Comparison of ENCODE assay signal across 8 mouse cellular contexts in the genomic region with DNA sequence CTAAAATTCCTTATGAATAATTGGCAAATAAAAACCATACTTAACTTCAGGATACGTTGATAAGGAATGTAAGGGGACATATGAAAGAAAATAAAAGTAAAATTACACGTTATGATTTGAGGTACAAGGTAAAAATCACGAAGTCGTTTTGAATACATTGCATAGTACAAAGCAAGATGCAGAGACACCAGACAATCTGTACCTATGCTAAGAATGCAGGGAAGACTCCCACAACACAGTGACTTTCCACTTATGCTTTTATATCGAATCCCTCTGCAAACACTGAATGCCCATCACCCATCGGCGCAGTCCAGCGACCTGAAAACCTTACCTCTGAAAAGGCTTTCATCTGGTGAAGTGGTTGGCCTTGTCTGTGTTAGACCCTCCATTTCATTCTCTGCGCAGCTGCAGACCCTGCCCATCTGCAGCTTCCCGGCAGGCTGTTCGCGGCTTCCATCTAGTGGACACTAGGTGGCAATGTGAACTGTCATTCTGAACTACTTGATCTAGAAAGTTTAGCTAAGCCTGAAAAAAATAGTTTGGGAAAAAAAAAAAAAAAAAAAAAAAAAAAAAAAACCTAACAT.
DNase-seq lines count a peak whose midpoint lies in the region; ATAC-seq and TF ChIP-seq lines count a peak whose summit lies in the region.

No protein-coding gene starts in this region.

- H3K9me3 ChIP-seq in embryonic facial prominence, embryonic 12.5 days: no peaks in the 10 kb centered on the region
- no peaks in the 10 kb centered on the region for H3K9me3 ChIP-seq in intestine, embryonic 14.5 days (ENCODE audit: control insufficient read depth, low read length)
- no peaks in the 10 kb centered on the region for H3K9me3 ChIP-seq in limb, embryonic 14.5 days (ENCODE audit: control insufficient read depth, low read length)

- WGBS in embryonic facial prominence, embryonic 12.5 days: 32% methylated on average over 12 of the region's 12 CpGs
- 28% methylated on average over 12 of the region's 12 CpGs for WGBS in intestine, embryonic 14.5 days
- WGBS in limb, embryonic 14.5 days: 35% methylated on average over 12 of the region's 12 CpGs

- H3K4me2 ChIP-seq in embryonic facial prominence, embryonic 12.5 days (replicated peaks): peak overlapping the region; percentile 24
- H3K4me2 ChIP-seq in intestine, embryonic 14.5 days (ENCODE audit: low read length): peak overlapping the region; percentile 37
- peak overlapping the region; percentile 35 for H3K4me2 ChIP-seq in limb, embryonic 14.5 days (replicated peaks; ENCODE audit: low read depth, low read length, severe bottlenecking)

- ATAC-seq in embryonic facial prominence, embryonic 12.5 days (ENCODE audit: insufficient number of reproducible peaks, insufficient read depth, low FRiP score, low TSS enrichment): peak; percentile 64; the same call in 1 of the 2 replicates
- peak; percentile 68 for ATAC-seq in intestine, embryonic 14.5 days (replicated peaks; ENCODE audit: low FRiP score, low TSS enrichment, low read depth)
- ATAC-seq in limb, embryonic 14.5 days (ENCODE audit: low FRiP score, low read depth): peak; percentile 89

- no peaks in the 10 kb centered on the region for H3K27me3 ChIP-seq in embryonic facial prominence, embryonic 12.5 days
- no peaks in the 10 kb centered on the region for H3K27me3 ChIP-seq in intestine, embryonic 14.5 days (replicated peaks; ENCODE audit: control insufficient read depth, insufficient read depth, low read length)
- H3K27me3 ChIP-seq in limb, embryonic 14.5 days (ENCODE audit: control insufficient read depth, insufficient read depth, low read length): no peaks in the 10 kb centered on the region

- H3K36me3 ChIP-seq in embryonic facial prominence, embryonic 12.5 days: no peaks in the 10 kb centered on the region
- H3K36me3 ChIP-seq in intestine, embryonic 14.5 days (ENCODE audit: control insufficient read depth, insufficient read depth, low read length): no peaks in the 10 kb centered on the region; the same call in 1 of the 2 replicates
- no peaks in the 10 kb centered on the region for H3K36me3 ChIP-seq in limb, embryonic 14.5 days (ENCODE audit: control insufficient read depth, insufficient read depth, low read length)

- no peaks in the 10 kb centered on the region for H3K4me1 ChIP-seq in embryonic facial prominence, embryonic 12.5 days
- H3K4me1 ChIP-seq in intestine, embryonic 14.5 days (replicated peaks; ENCODE audit: control insufficient read depth, insufficient read depth, low read length): no peaks in the 10 kb centered on the region
- no peaks in the 10 kb centered on the region for H3K4me1 ChIP-seq in limb, embryonic 14.5 days (ENCODE audit: control insufficient read depth, insufficient read depth, low read length)

- TF ChIP-seq POLR2A in limb, embryonic 14.5 days (IDR thresholded peaks at IDR 0.05; ENCODE audit: borderline replicate concordance, extremely low read depth, insufficient read depth, insufficient read length): peak; percentile 30; the same call in 1 of the 2 replicates

- H3K4me3 ChIP-seq in embryonic facial prominence, embryonic 12.5 days: peak overlapping the region; percentile 37
- peak overlapping the region; percentile 42 for H3K4me3 ChIP-seq in intestine, embryonic 14.5 days (ENCODE audit: low read depth, low read length)
- H3K4me3 ChIP-seq in limb, embryonic 14.5 days (replicated peaks; ENCODE audit: low read length): peak overlapping the region; percentile 40

- no peak overlapping the region for H3K27ac ChIP-seq in embryonic facial prominence, embryonic 12.5 days
- H3K27ac ChIP-seq in intestine, embryonic 14.5 days (ENCODE audit: low read depth): no peak overlapping the region
- H3K27ac ChIP-seq in limb, embryonic 14.5 days (replicated peaks; ENCODE audit: low read depth, low read length): no peak overlapping the region

- peak overlapping the region; percentile 47; the same call in 1 of the 2 replicates for H3K9ac ChIP-seq in embryonic facial prominence, embryonic 12.5 days
- 0 out of 2 replicates have a peak overlapping the region, but pooled peaks have one; percentile 37 for H3K9ac ChIP-seq in intestine, embryonic 14.5 days (ENCODE audit: low read length)
- peak overlapping the region; percentile 47; the same call in 1 of the 2 replicates for H3K9ac ChIP-seq in limb, embryonic 14.5 days (ENCODE audit: low read depth, low read length, severe bottlenecking)

- DNase-seq in adrenal gland, adult 2 months: peak; percentile 26
- DNase-seq in adrenal gland, postnatal 4 days (ENCODE audit: low spot score in 2 of 2): no peak
- peak; percentile 42 for DNase-seq in NIH3T3 (ENCODE audit: low read depth)
- DNase-seq in intestine, embryonic 14.5 days (ENCODE audit: low spot score): peak; percentile 70
- peak; percentile 61 for DNase-seq in limb, embryonic 14.5 days (ENCODE audit: low spot score)
- DNase-seq in right cerebral cortex, adult 2 months (ENCODE audit: low spot score in 2 of 2): peak; percentile 48 to 56
- no peak for DNase-seq in urinary bladder, postnatal 14 days (ENCODE audit: low spot score)

Comparison
In these comparisons a context has a peak if more than half of its experiments do, and no peak if none do; other contexts are left out.
1. DNase-seq: peak in adrenal gland, adult 2 months (single experiment), NIH3T3 (single experiment), intestine, embryonic 14.5 days (single experiment), limb, embryonic 14.5 days (single experiment) and right cerebral cortex, adult 2 months (2 of 2); none in adrenal gland, postnatal 4 days (0 of 2) and urinary bladder, postnatal 14 days (single experiment).
2. Peak in every context shown above with its lines, with median percentiles within 50 percentile points of each other: ATAC-seq, H3K4me2 ChIP-seq, H3K4me3 ChIP-seq and H3K9ac ChIP-seq.